Mouse (Mus musculus) kidney, postnatal 0 days (tissue): ENCODE results near the gene Cphx1. TPM values are rescaled to one million over a fixed set of nuclear protein-coding genes. Genes with fewer than 3 reads are reported as not detected.
"Not testable (repeated sequence)": the region's sequence is repeated elsewhere in the genome, so short reads cannot be mapped to it uniquely, and the experiment has no call there.

Source experiments
- ATAC-seq: fragments of 200-750 bp; cut with Nextera tagmentation; replicated peaks from 2 replicates; pipeline ENCODE4 v1.8.0; 2017; ENCODE audit warnings: low read depth, moderate number of reproducible peaks, moderate TSS enrichment, moderate library complexity; ENCODE audit not compliant: low FRiP score
- DNase-seq: peaks from one replicate; pipeline ENCODE4 v3.0.0-alpha.2; 2016; ENCODE audit warnings: low spot score
- H3K27ac ChIP-seq: fragments of 300-500 bp; sonication (generic); 2 replicates; pipeline ENCODE4 v1.5.1; 2014; ENCODE audit warnings: mild to moderate bottlenecking
- H3K27me3 ChIP-seq: fragments of 300-500 bp; sonication (generic); 2 replicates; pipeline ENCODE4 v1.6.1; 2014; ENCODE audit warnings: low read length, mixed read lengths; ENCODE audit not compliant: insufficient read depth
- H3K36me3 ChIP-seq: fragments of 300-500 bp; sonication (generic); 2 replicates; pipeline ENCODE4 v1.6.1; 2014; ENCODE audit warnings: low read length, mixed read lengths; ENCODE audit not compliant: insufficient read depth
- H3K4me1 ChIP-seq: fragments of 300-500 bp; sonication (generic); replicated peaks from 2 replicates; pipeline ENCODE4 v1.6.1; 2014; ENCODE audit warnings: antibody characterized with exemption, low read length, mixed read lengths; ENCODE audit not compliant: insufficient read depth
- H3K4me2 ChIP-seq: fragments of 300-500 bp; sonication (generic); 2 replicates; pipeline ENCODE4 v1.6.1; 2014; ENCODE audit warnings: mild to moderate bottlenecking, low read length, moderate library complexity, mixed read lengths
- H3K4me3 ChIP-seq: fragments of 300-500 bp; sonication (generic); replicated peaks from 2 replicates; pipeline ENCODE4 v1.5.1; 2014; ENCODE audit warnings: low read depth, low read length
- H3K9ac ChIP-seq: fragments of 300-500 bp; sonication (generic); 2 replicates; pipeline ENCODE4 v1.6.1; 2014; ENCODE audit warnings: low read depth, low read length
- H3K9me3 ChIP-seq: fragments of 300-500 bp; sonication (generic); replicated peaks from 2 replicates; pipeline ENCODE4 v1.6.1; 2016; ENCODE audit warnings: low read length, inconsistent platforms, mixed read lengths
- WGBS: fragments of 180-500 bp; shearing (Covaris S2); extraction: QIAGEN DNeasy Blood & Tissue Kit; methylation state at CpG from one replicate; pipeline ENCODE4 v1.1.7; 2014; 5-methylcytosine and 5-hydroxymethylcytosine counted together
- polyA plus RNA-seq: library from polyadenylated mRNA; unstranded; fragments of >200 nt; fragmentation: Nextera tagmentation; extraction: Ambion mirVana; gene quantifications from 2 replicates; pipeline ENCODE4 v1.2.1, GENCODE M21; 2015

Gene Cphx1
- not detected in 2 replicates for polyA plus RNA-seq

- not testable (repeated sequence) for H3K9ac ChIP-seq, ATAC-seq, H3K9me3 ChIP-seq, H3K36me3 ChIP-seq, H3K27me3 ChIP-seq, DNase-seq, H3K4me2 ChIP-seq, H3K4me3 ChIP-seq, H3K27ac ChIP-seq, H3K4me1 ChIP-seq
- no CpG with 5 or more reads among the region's 8 CpGs for WGBS
These were observed at the start of gene Cphx1 for GRCm38 (mm10) chr14:25938004-25938403. TSS of gene Cphx1 (plus strand) at chr14:25938304.

GRCm38 (mm10) chr14:25894566-25894965 is 43.5 kb upstream of the Cphx1 start:
- not testable (repeated sequence) for H3K4me2 ChIP-seq, H3K27me3 ChIP-seq, ATAC-seq, H3K9ac ChIP-seq, H3K27ac ChIP-seq, DNase-seq, H3K4me1 ChIP-seq, H3K36me3 ChIP-seq, H3K9me3 ChIP-seq, H3K4me3 ChIP-seq
- WGBS, result no CpG with 5 or more reads among the region's 3 CpGs

- H3K27me3 ChIP-seq, H3K4me1 ChIP-seq, DNase-seq, H3K9ac ChIP-seq, H3K4me2 ChIP-seq, H3K36me3 ChIP-seq, H3K27ac ChIP-seq, H3K9me3 ChIP-seq, ATAC-seq, H3K4me3 ChIP-seq: not testable (repeated sequence)
- WGBS, result no CpG with 5 or more reads among the region's 7 CpGs
These were observed 42.4 kb upstream of the Cphx1 start for GRCm38 (mm10) chr14:25895686-25896085.

DNA sequence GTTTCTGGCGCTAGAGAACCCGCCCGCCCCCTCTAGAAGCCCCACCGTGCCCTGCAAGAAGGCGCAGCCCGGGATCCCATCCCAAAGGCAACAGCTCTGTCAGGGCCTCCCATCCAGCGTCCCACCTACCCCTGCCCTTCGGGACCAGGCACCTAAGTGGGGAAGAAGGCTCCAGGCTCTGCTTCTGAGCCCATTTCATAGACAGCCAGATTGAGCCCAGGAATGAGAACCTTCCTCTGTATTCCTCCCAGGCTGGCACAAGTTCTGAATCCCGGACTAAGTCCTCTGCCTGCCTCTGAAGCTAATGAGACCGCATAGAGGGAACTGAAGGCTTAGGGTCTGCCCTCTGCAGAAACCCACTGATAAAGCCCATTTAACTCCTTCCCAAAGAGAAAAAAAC is 35.1 kb upstream of the Cphx1 start, which contains the start of gene Plac9a:
Plac9a (minus strand) TSS at position 101 of the 400 bp plus-strand sequence.
- not testable (repeated sequence) for H3K36me3 ChIP-seq, H3K4me2 ChIP-seq, H3K27me3 ChIP-seq, ATAC-seq, H3K4me1 ChIP-seq, H3K9me3 ChIP-seq, H3K4me3 ChIP-seq, H3K9ac ChIP-seq, DNase-seq, H3K27ac ChIP-seq
- WGBS, result no CpG with 5 or more reads among the region's 10 CpGs

GRCm38 (mm10) chr14:25905243-25905642 is 32.9 kb upstream of the Cphx1 start:
- WGBS, result no CpG with 5 or more reads among the region's 5 CpGs
- H3K27me3 ChIP-seq, H3K4me1 ChIP-seq, H3K27ac ChIP-seq, DNase-seq, H3K9ac ChIP-seq, H3K4me2 ChIP-seq, H3K9me3 ChIP-seq, ATAC-seq, H3K4me3 ChIP-seq, H3K36me3 ChIP-seq: not testable (repeated sequence)

GRCm38 (mm10) chr14:25907272-25907671 is 30.8 kb upstream of the Cphx1 start:
- not testable (repeated sequence) for H3K4me2 ChIP-seq, H3K4me3 ChIP-seq, H3K9me3 ChIP-seq, H3K27ac ChIP-seq, ATAC-seq, DNase-seq, H3K27me3 ChIP-seq, H3K36me3 ChIP-seq, H3K9ac ChIP-seq, H3K4me1 ChIP-seq
- no CpG with 5 or more reads among the region's 9 CpGs for WGBS

GRCm38 (mm10) chr14:25908976-25909375 is 29.1 kb upstream of the Cphx1 start:
- H3K27me3 ChIP-seq, H3K4me1 ChIP-seq, H3K9ac ChIP-seq, H3K9me3 ChIP-seq, H3K27ac ChIP-seq, H3K4me3 ChIP-seq, H3K36me3 ChIP-seq, DNase-seq, H3K4me2 ChIP-seq, ATAC-seq: not testable (repeated sequence)
- no CpG with 5 or more reads among the region's 8 CpGs for WGBS

DNA sequence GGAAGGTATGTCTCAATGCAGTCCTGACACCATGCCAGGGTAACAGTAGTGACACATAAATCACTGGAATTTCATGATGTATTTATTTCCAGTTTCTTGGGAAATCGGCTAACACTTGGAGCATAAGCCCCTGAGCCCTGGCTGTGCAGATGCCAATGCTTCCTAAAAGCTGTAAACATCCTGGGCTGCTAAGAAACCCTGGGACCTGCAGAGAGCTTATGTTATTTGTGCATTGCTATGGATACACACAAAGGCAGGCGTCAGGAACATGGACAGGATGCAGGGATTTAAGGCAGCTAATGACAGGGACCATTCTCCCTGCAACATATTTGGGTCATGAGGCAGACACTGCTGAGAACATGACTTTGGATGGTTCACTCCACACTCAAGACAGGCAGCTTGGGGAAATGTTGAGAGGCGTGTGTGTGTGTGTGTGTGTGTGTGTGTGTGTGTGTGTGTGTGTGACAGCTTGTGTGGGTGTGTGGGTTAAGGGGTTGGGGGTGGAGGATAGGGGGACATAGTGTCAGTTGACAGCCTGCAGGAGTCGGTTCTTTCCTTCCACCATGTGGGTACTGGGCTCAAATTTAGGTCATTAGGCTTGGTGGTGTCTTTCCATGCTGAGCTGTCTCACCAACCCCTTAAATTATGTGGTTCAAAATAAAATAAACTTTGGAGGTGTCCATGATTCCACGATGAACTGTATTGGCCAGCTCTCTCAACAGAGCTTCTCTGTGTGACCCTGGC is 19.5 kb upstream of the Cphx1 start:
- H3K4me1 ChIP-seq, H3K4me2 ChIP-seq, H3K36me3 ChIP-seq, ATAC-seq, H3K27me3 ChIP-seq, H3K9ac ChIP-seq, H3K4me3 ChIP-seq, DNase-seq, H3K9me3 ChIP-seq, H3K27ac ChIP-seq: not testable (repeated sequence)
- WGBS, result no CpG with 5 or more reads among the region's 5 CpGs

DNA sequence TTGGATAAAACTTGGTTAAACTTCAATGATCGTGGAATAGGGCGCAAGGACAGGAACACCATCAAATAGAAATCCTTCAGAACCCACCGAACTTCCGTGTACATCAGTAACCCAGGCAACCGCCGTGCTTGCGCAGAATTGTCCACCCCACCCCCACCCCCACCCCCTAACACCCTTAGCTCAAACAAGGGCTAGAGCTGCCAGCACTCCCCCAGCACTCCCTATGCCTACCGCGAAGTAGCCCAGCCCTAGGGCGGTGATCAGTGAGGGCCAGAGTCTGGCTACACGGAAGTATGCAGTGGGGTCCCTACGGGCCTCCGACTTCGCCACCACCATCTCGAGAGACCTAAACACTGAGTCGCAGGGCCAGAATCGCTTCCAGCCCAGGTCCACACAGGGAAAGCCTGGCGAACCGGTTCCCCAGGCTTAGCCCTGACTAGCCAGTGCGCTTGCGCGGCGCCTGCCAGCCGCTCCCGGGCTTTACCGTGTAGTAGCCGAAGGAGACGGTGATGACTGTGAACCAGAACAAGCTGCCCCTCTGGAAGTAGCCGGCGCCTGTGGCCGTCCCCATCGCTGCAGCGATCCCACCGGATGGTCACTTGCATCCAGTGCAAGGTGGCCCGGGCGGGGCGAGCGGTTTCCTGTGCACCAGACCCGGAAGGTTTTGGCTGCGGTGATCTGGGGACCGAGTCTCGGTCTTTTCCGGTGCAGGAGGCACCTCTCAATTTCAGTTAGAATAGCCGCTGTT is 11.1 kb upstream of the Cphx1 start:
- H3K9ac ChIP-seq, H3K27me3 ChIP-seq, H3K9me3 ChIP-seq, H3K4me2 ChIP-seq, H3K4me1 ChIP-seq, H3K27ac ChIP-seq, H3K36me3 ChIP-seq, DNase-seq, H3K4me3 ChIP-seq: not testable (repeated sequence)
- peak; percentile 91 for ATAC-seq
- WGBS, result no CpG with 5 or more reads among the region's 44 CpGs
